Mouse (Mus musculus) small intestine, adult 2 months (tissue): ENCODE data around the gene Liph. TPM values are rescaled to one million over a fixed set of nuclear protein-coding genes. Genes with fewer than 3 reads are reported as not detected.

Experiments used
- H3K27ac ChIP-seq: fragments of 200-500 bp; 2 replicates; pipeline ENCODE4 v1.5.1; 2012; ENCODE audit warnings: low read depth, low read length, control low read depth, inconsistent platforms; ENCODE audit not compliant: insufficient read depth
- H3K27me3 ChIP-seq: fragments of 200-500 bp; 2 replicates; pipeline ENCODE4 v1.6.1; 2012; ENCODE audit warnings: mild to moderate bottlenecking, moderate library complexity, low read length, inconsistent platforms; ENCODE audit not compliant: control insufficient read depth, insufficient read depth
- H3K36me3 ChIP-seq: fragments of 200-500 bp; 2 replicates; pipeline ENCODE4 v1.6.1; 2012; ENCODE audit warnings: mild to moderate bottlenecking, low read length, control low read depth, inconsistent platforms; ENCODE audit not compliant: control insufficient read depth, insufficient read depth
- H3K4me1 ChIP-seq: fragments of 200-500 bp; 2 replicates; pipeline ENCODE4 v1.6.1; 2012; ENCODE audit warnings: low read length, inconsistent platforms, mixed read lengths; ENCODE audit not compliant: control insufficient read depth, insufficient read depth, insufficient read length
- H3K4me3 ChIP-seq: fragments of 200-500 bp; 2 replicates; pipeline ENCODE4 v1.5.1; 2012; ENCODE audit warnings: low read depth, mild to moderate bottlenecking, control low read depth, inconsistent platforms, low read length, moderate library complexity
- CTCF ChIP-seq: fragments of 200-500 bp; IDR thresholded peaks from 2 replicates; pipeline ENCODE4 v1.5.1; 2012; ENCODE audit warnings: low read depth, mild to moderate bottlenecking, control low read depth, inconsistent platforms, low read length, moderate library complexity, mixed read lengths; ENCODE audit not compliant: insufficient replicate concordance, insufficient read length; ENCODE audit errors: extremely low read depth
- POLR2A ChIP-seq: fragments of 200-500 bp; IDR thresholded peaks from 2 replicates; pipeline ENCODE4 v1.6.1; 2012; ENCODE audit warnings: low read depth, mild to moderate bottlenecking, control low read depth, inconsistent platforms, low read length, moderate library complexity
- WGBS: fragments of 180-500 bp; shearing (Covaris S2); methylation state at CpG from one replicate; pipeline ENCODE4 v1.1.7; 2018; 5-methylcytosine and 5-hydroxymethylcytosine counted together
- polyA plus RNA-seq: library from polyadenylated mRNA; depleted of rRNA; stranded (reverse); fragments of >200 nt; gene quantifications from 2 replicates; pipeline ENCODE4 v1.2.3, GENCODE M21; 2012; rRNA removed

Gene Liph
- polyA plus RNA-seq: 21.9 and 43.3 TPM in 2 replicates

GRCm38 (mm10) chr16:21995304-21995703, at the start of gene Liph:
Gene Liph, minus strand, starts transcription at chr16:21995663.
- H3K27ac ChIP-seq: peak within 1 kb of the TSS; percentile 84
- no peaks in the 10 kb centered on the region for H3K36me3 ChIP-seq
- no peaks in the 10 kb centered on the region for H3K27me3 ChIP-seq
- peaks cover 11% of the 10 kb centered on the region; the same call in 1 of the 2 replicates for H3K4me1 ChIP-seq
- WGBS: 8% methylated on average over 16 of the region's 16 CpGs
- TF ChIP-seq CTCF: no peak
- peak; percentile 83 for TF ChIP-seq POLR2A
- H3K4me3 ChIP-seq: peak within 1 kb of the TSS; percentile 60

DNA sequence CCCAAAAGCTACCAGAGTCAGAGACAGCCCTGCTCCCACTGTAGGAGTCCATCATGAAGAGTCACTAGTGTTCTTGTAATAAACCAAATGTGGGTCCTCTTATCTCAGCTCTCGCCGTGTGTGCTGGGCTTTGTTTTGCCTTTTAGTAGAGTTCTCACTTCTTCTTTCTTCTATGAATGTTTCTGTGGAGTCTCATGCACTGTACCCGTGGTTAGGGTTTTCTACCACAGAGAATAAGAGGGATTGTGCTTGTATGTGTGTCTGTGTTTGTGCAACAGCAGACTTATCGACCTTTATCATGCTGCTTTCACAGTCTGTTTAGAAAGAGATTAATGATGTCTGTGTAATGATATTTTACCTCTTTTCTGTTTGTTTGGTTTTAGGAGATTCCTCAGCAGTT, 48.4 kb upstream of the Liph start:
- Histone ChIP-seq H3K27ac (no peak overlapping the region), H3K27me3 (no peaks in the 10 kb centered on the region), H3K4me3 (no peak overlapping the region), H3K36me3 (peaks cover 63% of the 10 kb centered on the region), H3K4me1 (no peaks in the 10 kb centered on the region)
- no peak for TF ChIP-seq POLR2A
- no peak for TF ChIP-seq CTCF
- 55% methylated on average over 4 of the region's 4 CpGs for WGBS

GRCm38 (mm10) chr16:22039978-22040377, 44.5 kb upstream of the Liph start:
- no peaks in the 10 kb centered on the region for H3K27me3 ChIP-seq
- TF ChIP-seq CTCF (no peak), POLR2A (no peak)
- peaks cover 53% of the 10 kb centered on the region for H3K36me3 ChIP-seq
- H3K27ac ChIP-seq: no peak overlapping the region
- H3K4me3 ChIP-seq: no peak overlapping the region
- WGBS: 95% methylated on average over 1 of the region's 1 CpGs
- H3K4me1 ChIP-seq: no peaks in the 10 kb centered on the region

GRCm38 (mm10) chr16:22038554-22038953, 43.1 kb upstream of the Liph start:
- Histone ChIP-seq H3K27ac (no peak overlapping the region), H3K27me3 (no peaks in the 10 kb centered on the region), H3K4me3 (no peak overlapping the region), H3K4me1 (no peaks in the 10 kb centered on the region), H3K36me3 (peaks cover 42% of the 10 kb centered on the region)
- WGBS: 88% methylated on average over 10 of the region's 10 CpGs
- TF ChIP-seq CTCF: no peak

DNA sequence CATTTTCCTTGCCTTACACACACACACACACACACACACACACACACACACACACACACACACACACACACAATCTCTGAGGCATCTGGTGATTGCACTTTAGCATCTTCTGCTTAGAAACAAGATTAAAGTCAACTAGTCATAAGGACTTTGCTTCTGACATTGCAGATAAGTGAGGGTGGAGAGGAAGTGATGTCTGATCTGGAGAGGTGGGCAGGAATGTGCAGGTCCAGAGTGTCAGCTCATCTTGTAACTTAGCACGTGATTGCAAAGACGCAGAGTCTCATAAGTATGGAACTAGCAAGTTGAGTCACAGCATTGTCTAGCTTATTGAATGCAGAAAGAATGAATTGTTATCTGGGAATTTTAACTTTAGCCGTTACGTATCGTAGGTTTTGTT, 32.0 kb upstream of the Liph start:
- WGBS: 77% methylated on average over 5 of the region's 5 CpGs
- Histone ChIP-seq H3K27ac (peak overlapping the region; percentile 83), H3K4me1 (no peaks in the 10 kb centered on the region), H3K27me3 (no peaks in the 10 kb centered on the region), H3K36me3 (peaks cover 47% of the 10 kb centered on the region), H3K4me3 (no peak overlapping the region)
- no peak for TF ChIP-seq CTCF
- TF ChIP-seq POLR2A: no peak

- no peak overlapping the region for H3K27ac ChIP-seq
- H3K36me3 ChIP-seq: peaks cover 51% of the 10 kb centered on the region
- no peaks in the 10 kb centered on the region for H3K27me3 ChIP-seq
- H3K4me3 ChIP-seq: no peak overlapping the region
- 0 out of 2 replicates have a peak, but pooled peaks cover 2% of the 10 kb centered on the region for H3K4me1 ChIP-seq
- TF ChIP-seq CTCF: no peak
- no peak for TF ChIP-seq POLR2A
- WGBS: 98% methylated on average over 2 of the region's 2 CpGs
Observed at GRCm38 (mm10) chr16:22022122-22022521, 26.7 kb upstream of the Liph start.

- H3K36me3 ChIP-seq: peaks cover 39% of the 10 kb centered on the region
- 69% methylated on average over 1 of the region's 1 CpGs for WGBS
- TF ChIP-seq CTCF (no peak), POLR2A (no peak)
- 0 out of 2 replicates have a peak, but pooled peaks cover 2% of the 10 kb centered on the region for H3K4me1 ChIP-seq
- H3K4me3 ChIP-seq: no peak overlapping the region
- no peak overlapping the region for H3K27ac ChIP-seq
- no peaks in the 10 kb centered on the region for H3K27me3 ChIP-seq
Observed at GRCm38 (mm10) chr16:22015569-22015968, 20.1 kb upstream of the Liph start.

GRCm38 (mm10) chr16:22009596-22009995, 14.1 kb upstream of the Liph start:
- H3K36me3 ChIP-seq: peaks cover 2% of the 10 kb centered on the region; the same call in 1 of the 2 replicates
- peak overlapping the region; percentile 25 for H3K27ac ChIP-seq
- H3K27me3 ChIP-seq: no peaks in the 10 kb centered on the region
- no peaks in the 10 kb centered on the region for H3K4me1 ChIP-seq
- WGBS: under 1% methylated on average over 51 of the region's 51 CpGs
- peak overlapping the region; percentile 95 for H3K4me3 ChIP-seq
- no peak for TF ChIP-seq POLR2A
- no peak for TF ChIP-seq CTCF
